Mouse (Mus musculus) ES-Bruce4 (cell line): ENCODE results near the gene Il5ra.

Experiments
- CTCF ChIP-seq: IDR thresholded peaks from one replicate; pipeline ENCODE4 v1.8.1; 2011; ENCODE audit warnings: low read depth, low read length
- EP300 ChIP-seq: IDR thresholded peaks from 2 replicates; pipeline ENCODE4 v1.6.1; 2011; ENCODE audit warnings: low read depth, low read length; ENCODE audit not compliant: insufficient read depth
- POLR2A ChIP-seq: IDR thresholded peaks from one replicate; pipeline ENCODE4 v1.8.1; 2011; ENCODE audit warnings: low read length; ENCODE audit not compliant: insufficient read depth

- TF ChIP-seq EP300, result no peak
- TF ChIP-seq POLR2A, result no peak
- TF ChIP-seq CTCF, result no peak
These were observed 1.6 kb downstream of the Il5ra start for GRCm38 (mm10) chr6:106747251-106747650.
